Mouse (Mus musculus) urinary bladder, postnatal 0 days (tissue): ENCODE results near the gene Ffar3. TPM values are rescaled to one million over a fixed set of nuclear protein-coding genes. Genes with fewer than 3 reads are reported as not detected.

ENCODE experiments used
- polyA plus RNA-seq: library from polyadenylated mRNA; unstranded; fragments of >200 nt; fragmentation: Nextera tagmentation; extraction: Ambion mirVana; gene quantifications from 2 replicates; pipeline ENCODE4 v1.2.1, GENCODE M21; 2015

Gene Ffar3
- not detected in 2 replicates for polyA plus RNA-seq

DNA sequence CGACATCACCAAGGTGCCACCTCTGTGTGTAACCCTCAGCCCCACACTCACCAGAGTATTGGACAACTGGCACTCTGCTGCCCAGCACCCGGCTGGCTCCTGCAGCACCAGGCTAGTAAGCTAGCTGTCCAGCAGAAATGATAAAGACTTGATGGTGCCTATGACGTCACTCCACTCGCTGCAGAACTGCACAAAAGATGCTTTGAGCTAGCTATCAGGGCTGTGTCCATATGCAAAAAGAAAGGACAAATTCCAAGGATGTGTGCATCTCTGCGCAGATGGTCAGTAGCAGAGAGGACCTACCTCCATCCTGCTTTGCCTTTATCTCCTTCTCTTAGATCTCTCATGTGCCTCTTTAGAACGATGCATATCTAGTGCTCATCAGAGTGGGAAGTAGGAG is at the start of gene Ffar3:
Gene Ffar3 (minus strand): TSS at position 101 of the 400 bp plus-strand sequence.

DNA sequence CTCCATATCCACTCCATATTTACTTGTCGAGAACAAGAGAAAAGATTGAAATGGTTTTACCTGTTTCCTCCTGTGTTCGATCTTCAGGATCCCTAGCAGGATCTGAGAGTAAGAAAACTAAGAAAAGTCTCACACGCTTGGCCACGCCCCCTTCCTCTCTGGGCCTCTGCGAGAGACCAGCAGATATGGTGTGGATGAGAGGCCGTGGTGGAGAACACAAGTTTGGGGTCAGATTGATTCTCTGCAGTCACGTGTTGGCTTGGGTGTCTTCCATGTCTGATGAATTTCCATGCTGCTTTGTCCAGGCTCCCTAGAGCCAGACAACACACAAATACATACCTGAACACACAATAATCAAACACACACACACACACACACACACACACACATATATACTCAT is 24.2 kb upstream of the Ffar3 start, which contains the start of gene Cd22:
Gene Cd22 (minus strand): TSS at position 167 of the 400 bp plus-strand sequence.

DNA sequence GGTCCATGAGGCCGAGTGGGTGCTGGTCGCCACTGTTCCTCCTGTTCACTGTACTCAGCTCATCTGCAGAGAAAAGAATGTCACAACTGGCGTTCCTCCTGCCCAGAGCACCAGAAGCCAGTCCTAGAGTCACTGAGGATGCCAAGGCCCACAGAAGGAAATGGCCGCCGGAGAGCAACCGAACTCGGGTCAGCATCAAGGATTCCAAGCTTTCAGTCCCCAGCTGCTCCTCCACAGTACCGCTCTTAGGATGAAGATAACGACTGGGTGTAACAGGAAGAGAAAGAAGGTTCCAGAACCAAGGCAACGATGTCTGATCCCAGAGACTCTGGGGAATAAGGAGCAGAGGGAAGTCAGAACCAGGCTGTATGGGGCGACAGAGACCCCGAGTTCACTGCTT is 5.5 kb upstream of the Ffar3 start, which contains the start of gene Ffar1:
Gene Ffar1 (minus strand): TSS at position 101 of the 400 bp plus-strand sequence.

DNA sequence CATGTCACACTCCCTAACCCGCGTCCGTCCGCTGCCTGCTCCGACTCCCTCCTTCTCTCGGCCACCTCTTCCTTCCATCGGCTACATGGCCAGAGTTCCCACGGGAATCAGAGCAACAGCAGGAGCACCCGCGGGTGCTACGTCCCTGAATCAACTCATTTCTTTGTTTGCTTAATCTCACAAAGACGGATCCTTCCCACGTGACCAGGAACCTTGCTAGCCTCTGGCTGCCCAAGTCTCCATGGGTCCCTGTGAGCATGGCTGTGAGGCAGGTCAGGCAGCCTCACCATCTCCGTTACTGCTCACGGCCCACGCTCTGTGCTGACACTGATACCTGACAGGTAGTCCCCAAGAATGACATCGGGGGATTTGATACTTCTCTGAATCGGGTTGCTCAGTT is 32.3 kb downstream of the Ffar3 start, which contains the start of gene Ffar2:
Gene Ffar2 (minus strand): TSS at position 101 of the 400 bp plus-strand sequence.

Other genes starting within 250 kb of the Ffar3 start
- gene Upk1a, start 243.3 kb downstream of the Ffar3 start, polyA plus RNA-seq: 1,486 and 1,535 TPM in 2 replicates
- 1,042 and 1,083 TPM in 2 replicates for gene Cox6b1, start 230.0 kb downstream of the Ffar3 start, polyA plus RNA-seq
- gene Etv2, start 220.3 kb downstream of the Ffar3 start, polyA plus RNA-seq: not detected in 2 replicates
- gene Rbm42, start 205.9 kb downstream of the Ffar3 start, polyA plus RNA-seq: 87.7 and 91.8 TPM in 2 replicates
- gene Haus5, start 191.2 kb downstream of the Ffar3 start, polyA plus RNA-seq: 10.3 and 11.1 TPM in 2 replicates
- gene Pmis2, start 184.6 kb downstream of the Ffar3 start, polyA plus RNA-seq: not detected in 2 replicates
- gene 2200002J24Rik, start 157.3 kb downstream of the Ffar3 start, polyA plus RNA-seq: 0.39 TPM in 1 of 2 replicates, not detected in the other
- 0.13 and 0.69 TPM in 2 replicates for gene Atp4a, start 144.0 kb downstream of the Ffar3 start, polyA plus RNA-seq
- gene Tmem147, start 126.6 kb downstream of the Ffar3 start, polyA plus RNA-seq: 155 and 184 TPM in 2 replicates
- 0.12 TPM in 1 of 2 replicates, not detected in the other for gene Gapdhs, start 112.5 kb downstream of the Ffar3 start, polyA plus RNA-seq
- 13.6 and 17.0 TPM in 2 replicates for gene Sbsn, start 104.7 kb downstream of the Ffar3 start, polyA plus RNA-seq
- 97.2 and 160 TPM in 2 replicates for gene Dmkn, start 92.4 kb downstream of the Ffar3 start, polyA plus RNA-seq
- gene Krtdap, start 68.3 kb downstream of the Ffar3 start, polyA plus RNA-seq: 135 and 161 TPM in 2 replicates
- gene Ffar2, start 32.4 kb downstream of the Ffar3 start, polyA plus RNA-seq: not detected in 2 replicates
- not detected in 2 replicates for gene Ffar1, start 5.4 kb upstream of the Ffar3 start, polyA plus RNA-seq
- 0.11 TPM in 1 of 2 replicates, not detected in the other for gene Cd22, start 24.2 kb upstream of the Ffar3 start, polyA plus RNA-seq
- gene Mag, start 58.7 kb upstream of the Ffar3 start, polyA plus RNA-seq: 0.31 and 0.47 TPM in 2 replicates
- not detected in 2 replicates for gene Hamp2, start 68.5 kb upstream of the Ffar3 start, polyA plus RNA-seq
- not detected in 2 replicates for gene Hamp, start 87.9 kb upstream of the Ffar3 start, polyA plus RNA-seq
- gene Usf2, start 100.6 kb upstream of the Ffar3 start, polyA plus RNA-seq: 10.2 and 11.0 TPM in 2 replicates
- gene Lsr, start 117.3 kb upstream of the Ffar3 start, polyA plus RNA-seq: 43.7 and 44.9 TPM in 2 replicates
- 4.2 and 4.5 TPM in 2 replicates for gene Fam187b, start 117.6 kb upstream of the Ffar3 start, polyA plus RNA-seq
- gene Fxyd5, start 186.3 kb upstream of the Ffar3 start, polyA plus RNA-seq: 78.3 and 150 TPM in 2 replicates
- 2.0 and 2.2 TPM in 2 replicates for gene Fxyd7, start 195.3 kb upstream of the Ffar3 start, polyA plus RNA-seq
- gene Fxyd1, start 201.0 kb upstream of the Ffar3 start, polyA plus RNA-seq: 610 and 619 TPM in 2 replicates
- 0.72 and 1.1 TPM in 2 replicates for gene Lgi4, start 203.2 kb upstream of the Ffar3 start, polyA plus RNA-seq
- gene Fxyd3, start 220.5 kb upstream of the Ffar3 start, polyA plus RNA-seq: 300 and 316 TPM in 2 replicates